In the genomic region with DNA sequence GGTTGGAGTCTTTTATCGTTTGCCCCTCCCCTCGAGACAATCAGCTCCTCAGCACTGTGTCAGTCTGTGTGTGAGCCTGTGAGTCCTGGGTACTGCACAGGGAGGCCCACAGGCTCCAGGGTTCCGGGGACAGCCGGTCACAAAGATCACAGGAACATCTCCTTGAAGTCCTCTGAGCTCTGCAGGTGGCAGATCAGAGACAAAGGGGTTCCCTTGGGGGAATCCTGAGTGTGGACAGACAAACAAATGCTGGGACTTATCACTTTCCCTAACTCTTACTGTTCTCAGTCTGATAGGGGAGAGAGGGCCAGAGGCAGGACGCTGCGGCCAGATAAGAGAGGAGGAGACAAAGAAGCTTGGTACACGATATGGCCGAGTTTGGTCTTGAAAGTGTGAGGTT, we compare ENCODE assay signal across 16 mouse cellular contexts.
A peak's percentile ranks its signal among the peaks of the same experiment; 100 is the strongest.
DNase-seq lines count a peak whose midpoint lies in the region; ATAC-seq and TF ChIP-seq lines count a peak whose summit lies in the region.
"Had no signal": no experiment of that assay in that cellular context is flagged by ENCODE, and none has a peak within 500 bp of the region (broad histone marks: within the 10 kb centered on the region; RNA-seq: fewer than 3 reads in every experiment).

No protein-coding gene starts in this region.

- TF ChIP-seq CTCF in intestine, postnatal 0 days (IDR thresholded peaks at IDR 0.05; ENCODE audit: low read depth): no peak

- ATAC-seq in hindbrain, embryonic 14.5 days (ENCODE audit: low FRiP score): no peak
- no peak for ATAC-seq in intestine, postnatal 0 days
- peak; percentile 90 for ATAC-seq in megakaryocyte-erythroid progenitor cell, adult 5-6 weeks (replicated peaks; ENCODE audit: low FRiP score, low TSS enrichment, poor library complexity, severe bottlenecking)

- H3K27ac ChIP-seq in hindbrain, embryonic 10.5 days: 0 out of 2 replicates have a peak overlapping the region, but pooled peaks have one; percentile 0
- H3K27ac ChIP-seq in hindbrain, embryonic 14.5 days: no peak overlapping the region
- H3K27ac ChIP-seq in intestine, postnatal 0 days (ENCODE audit: low read depth, low read length): peak overlapping the region; percentile 10; the same call in 1 of the 2 replicates
- H3K27ac ChIP-seq: lung, embryonic 15.5 days; neural tube, embryonic 15.5 days had no signal

- no peaks in the 10 kb centered on the region for H3K9me3 ChIP-seq in hindbrain, embryonic 10.5 days
- no peaks in the 10 kb centered on the region for H3K9me3 ChIP-seq in hindbrain, embryonic 14.5 days (ENCODE audit: control insufficient read depth, low read length)
- no peaks in the 10 kb centered on the region for H3K9me3 ChIP-seq in intestine, postnatal 0 days (ENCODE audit: control insufficient read depth)
- H3K9me3 ChIP-seq: lung, embryonic 15.5 days; megakaryocyte, embryonic 14.5 days; neural tube, embryonic 15.5 days had no signal

- H3K4me3 ChIP-seq in hindbrain, embryonic 10.5 days: no peak overlapping the region
- H3K4me3 ChIP-seq in hindbrain, embryonic 14.5 days (replicated peaks; ENCODE audit: low read length): no peak overlapping the region
- no peak overlapping the region for H3K4me3 ChIP-seq in intestine, postnatal 0 days (ENCODE audit: low read depth, low read length)
- H3K4me3 ChIP-seq: lung, embryonic 15.5 days; megakaryocyte, embryonic 14.5 days; neural tube, embryonic 15.5 days had no signal

- H3K9ac ChIP-seq in hindbrain, embryonic 14.5 days: no peak overlapping the region
- H3K9ac ChIP-seq in intestine, postnatal 0 days (ENCODE audit: low read depth, low read length): no peak overlapping the region; the same call in 1 of the 2 replicates
- H3K9ac ChIP-seq: lung, embryonic 15.5 days; neural tube, embryonic 15.5 days had no signal

- no peak overlapping the region for H3K4me2 ChIP-seq in hindbrain, embryonic 14.5 days (replicated peaks)
- H3K4me2 ChIP-seq in intestine, postnatal 0 days (replicated peaks; ENCODE audit: low read depth): no peak overlapping the region
- H3K4me2 ChIP-seq: lung, embryonic 15.5 days; neural tube, embryonic 15.5 days had no signal

- 13% methylated on average over 8 of the region's 8 CpGs for WGBS in hindbrain, embryonic 10.5 days
- 18% methylated on average over 8 of the region's 8 CpGs for WGBS in hindbrain, embryonic 14.5 days
- WGBS in intestine, postnatal 0 days: 26% methylated on average over 8 of the region's 8 CpGs

- no peaks in the 10 kb centered on the region for H3K36me3 ChIP-seq in hindbrain, embryonic 10.5 days
- no peaks in the 10 kb centered on the region for H3K36me3 ChIP-seq in hindbrain, embryonic 14.5 days (replicated peaks; ENCODE audit: control insufficient read depth, insufficient read depth)
- H3K36me3 ChIP-seq in intestine, postnatal 0 days (ENCODE audit: control insufficient read depth, insufficient read depth): no peaks in the 10 kb centered on the region
- H3K36me3 ChIP-seq: lung, embryonic 15.5 days; neural tube, embryonic 15.5 days had no signal

- H3K27me3 ChIP-seq in hindbrain, embryonic 10.5 days (ENCODE audit: insufficient read depth, poor library complexity, severe bottlenecking): no peaks in the 10 kb centered on the region
- H3K27me3 ChIP-seq in hindbrain, embryonic 14.5 days (ENCODE audit: control insufficient read depth, insufficient read depth, low read length): no peaks in the 10 kb centered on the region
- H3K27me3 ChIP-seq in intestine, postnatal 0 days (replicated peaks; ENCODE audit: control insufficient read depth, insufficient read depth, low read length): no peaks in the 10 kb centered on the region
- H3K27me3 ChIP-seq: lung, embryonic 15.5 days; neural tube, embryonic 15.5 days had no signal

- DNase-seq in hindbrain, embryonic 10.5 days (ENCODE audit: low spot score): no peak
- DNase-seq in hindbrain, embryonic 14.5 days (ENCODE audit: low spot score): no peak
- peak; percentile 23 for DNase-seq in embryo, embryonic 10 days (ENCODE audit: low spot score)
- no peak for DNase-seq in adrenal gland, adult (ENCODE audit: inconsistent age in 2 of 2, low spot score in 1 of 2)
- DNase-seq in adrenal gland, postnatal 10 days: no peak
- DNase-seq: adrenal gland, adult 8-10 months; cerebellum, postnatal 25 days; kidney, adult 11 months; kidney, postnatal 14 days; left cerebral cortex, postnatal 4 days; right cerebral cortex, adult 18-20 months had no signal

- H3K4me1 ChIP-seq in hindbrain, embryonic 10.5 days (replicated peaks): peaks cover 16% of the 10 kb centered on the region
- H3K4me1 ChIP-seq in hindbrain, embryonic 14.5 days (replicated peaks; ENCODE audit: control insufficient read depth, insufficient read depth, low read length): no peaks in the 10 kb centered on the region
- no peaks in the 10 kb centered on the region for H3K4me1 ChIP-seq in intestine, postnatal 0 days (replicated peaks; ENCODE audit: control insufficient read depth, insufficient read depth, low read length)
- H3K4me1 ChIP-seq: lung, embryonic 15.5 days; neural tube, embryonic 15.5 days had no signal
